Mouse (Mus musculus) forebrain, embryonic 12.5 days (tissue): ENCODE results near the gene Olig2. TPM values are rescaled to one million over a fixed set of nuclear protein-coding genes. Genes with fewer than 3 reads are reported as not detected.
A peak's percentile ranks its signal among the peaks of the same experiment; 100 is the strongest.
"Not testable (repeated sequence)": the region's sequence is repeated elsewhere in the genome, so short reads cannot be mapped to it uniquely, and the experiment has no call there.

Source experiments
- ATAC-seq: fragments of 200-750 bp; cut with Nextera tagmentation; 2 replicates; pipeline ENCODE4 v1.8.0; 2017; ENCODE audit warnings: moderate TSS enrichment; ENCODE audit not compliant: low FRiP score
- H3K27ac ChIP-seq: fragments of 300-500 bp; sonication (generic); 2 replicates; pipeline ENCODE4 v1.5.1; 2016; ENCODE audit warnings: mild to moderate bottlenecking
- H3K27me3 ChIP-seq: fragments of 300-500 bp; sonication (generic); 2 replicates; pipeline ENCODE4 v1.6.1; 2016; ENCODE audit warnings: mild to moderate bottlenecking
- H3K36me3 ChIP-seq: fragments of 300-500 bp; sonication (generic); replicated peaks from 2 replicates; pipeline ENCODE4 v1.6.1; 2016; ENCODE audit warnings: mild to moderate bottlenecking
- H3K4me1 ChIP-seq: fragments of 300-500 bp; sonication (generic); 2 replicates; pipeline ENCODE4 v1.6.1; 2016
- H3K4me2 ChIP-seq: fragments of 300-500 bp; sonication (generic); 2 replicates; pipeline ENCODE4 v1.6.1; 2016; ENCODE audit warnings: mild to moderate bottlenecking, moderate library complexity
- H3K4me3 ChIP-seq: fragments of 300-500 bp; sonication (generic); replicated peaks from 2 replicates; pipeline ENCODE4 v1.5.1; 2016; ENCODE audit warnings: mild to moderate bottlenecking
- H3K9ac ChIP-seq: fragments of 300-500 bp; sonication (generic); 2 replicates; pipeline ENCODE4 v1.6.1; 2016; ENCODE audit warnings: mild to moderate bottlenecking
- H3K9me3 ChIP-seq: fragments of 300-500 bp; sonication (generic); 2 replicates; pipeline ENCODE4 v1.6.1; 2016
- WGBS: fragments of 180-500 bp; shearing (Covaris S2); methylation state at CpG from one replicate; pipeline ENCODE4 v1.1.7; 2016; 5-methylcytosine and 5-hydroxymethylcytosine counted together
- polyA plus RNA-seq: library from polyadenylated mRNA; unstranded; fragments of >200 nt; fragmentation: Nextera tagmentation; extraction: Ambion mirVana; gene quantifications from 2 replicates; pipeline ENCODE4 v1.2.1, GENCODE M21; 2016

Olig2 gene
- polyA plus RNA-seq, 1 experiment from 2014 or later, result 20.8 TPM

GRCm38 (mm10) chr16:91228238-91229071 lies 3.2 kb downstream of the Olig2 start:
- peak overlapping the region; percentile 74 for H3K9ac ChIP-seq
- H3K27me3 ChIP-seq, result peaks cover 97% of the 10 kb centered on the region
- peak overlapping the region; percentile 65 for H3K4me2 ChIP-seq
- no peak for ATAC-seq
- H3K4me3 ChIP-seq, result peak overlapping the region; percentile 58
- H3K27ac ChIP-seq, result no peak overlapping the region
- H3K4me1 ChIP-seq, result peaks cover 63% of the 10 kb centered on the region
- H3K36me3 ChIP-seq, result 0 out of 2 replicates have a peak, but pooled peaks cover 7% of the 10 kb centered on the region
- 1% methylated on average over 30 of the region's 30 CpGs for WGBS
- H3K9me3 ChIP-seq, result no peaks in the 10 kb centered on the region

- Histone ChIP-seq H3K4me1 (peaks cover 58% of the 10 kb centered on the region), H3K36me3 (0 out of 2 replicates have a peak, but pooled peaks cover 7% of the 10 kb centered on the region), H3K9me3 (no peaks in the 10 kb centered on the region), H3K9ac (peak overlapping the region; percentile 74), H3K27ac (no peak overlapping the region), H3K4me3 (peak overlapping the region; percentile 58), H3K4me2 (peak overlapping the region; percentile 65), H3K27me3 (peaks cover 97% of the 10 kb centered on the region)
- no peak for ATAC-seq
- 2% methylated on average over 10 of the region's 10 CpGs for WGBS
Measured at GRCm38 (mm10) chr16:91229072-91229348, 3.8 kb downstream of the Olig2 start.

DNA sequence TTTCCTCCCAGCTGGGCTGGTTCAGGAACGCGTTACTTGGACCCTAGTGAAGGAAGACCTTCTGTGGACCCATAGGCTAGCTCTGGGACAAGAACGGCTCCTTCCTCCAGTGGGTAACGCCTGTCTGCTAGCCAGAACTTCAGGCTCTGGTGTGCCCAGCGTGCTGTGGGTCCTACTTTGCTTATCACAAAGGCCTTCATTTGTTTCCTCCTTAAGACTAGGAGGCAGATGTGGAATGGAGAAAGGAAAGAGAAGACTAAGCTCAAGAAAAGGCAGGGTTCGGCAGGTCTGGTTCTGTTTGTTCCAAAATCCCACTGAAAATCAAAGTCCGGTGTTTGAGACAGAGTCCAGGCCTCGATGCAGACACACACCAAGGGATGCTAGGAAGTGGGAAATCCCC lies 4.4 kb downstream of the Olig2 start:
- Histone ChIP-seq H3K36me3 (0 out of 2 replicates have a peak, but pooled peaks cover 7% of the 10 kb centered on the region), H3K27me3 (peaks cover 97% of the 10 kb centered on the region), H3K9me3 (no peaks in the 10 kb centered on the region), H3K4me1 (peaks cover 56% of the 10 kb centered on the region), H3K9ac (peak overlapping the region; percentile 74; the same call in 1 of the 2 replicates), H3K27ac (no peak overlapping the region), H3K4me2 (peak overlapping the region; percentile 65), H3K4me3 (peak overlapping the region; percentile 58)
- 12% methylated on average over 8 of the region's 8 CpGs for WGBS
- ATAC-seq, result no peak

- no peak overlapping the region for H3K27ac ChIP-seq
- 0 out of 2 replicates have a peak, but pooled peaks cover 4% of the 10 kb centered on the region for H3K36me3 ChIP-seq
- 3% methylated on average over 26 of the region's 26 CpGs for WGBS
- peak; percentile 66 for ATAC-seq
- no peak overlapping the region for H3K9ac ChIP-seq
- H3K4me1 ChIP-seq, result peaks cover 36% of the 10 kb centered on the region
- H3K4me3 ChIP-seq, result peak overlapping the region; percentile 4; the same call in 1 of the 2 replicates
- peaks cover 97% of the 10 kb centered on the region for H3K27me3 ChIP-seq
- H3K9me3 ChIP-seq, result no peaks in the 10 kb centered on the region
- H3K4me2 ChIP-seq, result peak overlapping the region; percentile 30
Measured at GRCm38 (mm10) chr16:91231781-91232469, 6.7 kb downstream of the Olig2 start.

- Histone ChIP-seq H3K9ac (no peak overlapping the region), H3K27me3 (peaks cover 97% of the 10 kb centered on the region), H3K4me3 (peak overlapping the region; percentile 4; the same call in 1 of the 2 replicates), H3K4me1 (peaks cover 31% of the 10 kb centered on the region), H3K27ac (no peak overlapping the region), H3K36me3 (no peaks in the 10 kb centered on the region), H3K4me2 (peak overlapping the region; percentile 30), H3K9me3 (no peaks in the 10 kb centered on the region)
- 2% methylated on average over 25 of the region's 25 CpGs for WGBS
- no peak for ATAC-seq
Measured at GRCm38 (mm10) chr16:91232470-91233240, 7.4 kb downstream of the Olig2 start.

DNA sequence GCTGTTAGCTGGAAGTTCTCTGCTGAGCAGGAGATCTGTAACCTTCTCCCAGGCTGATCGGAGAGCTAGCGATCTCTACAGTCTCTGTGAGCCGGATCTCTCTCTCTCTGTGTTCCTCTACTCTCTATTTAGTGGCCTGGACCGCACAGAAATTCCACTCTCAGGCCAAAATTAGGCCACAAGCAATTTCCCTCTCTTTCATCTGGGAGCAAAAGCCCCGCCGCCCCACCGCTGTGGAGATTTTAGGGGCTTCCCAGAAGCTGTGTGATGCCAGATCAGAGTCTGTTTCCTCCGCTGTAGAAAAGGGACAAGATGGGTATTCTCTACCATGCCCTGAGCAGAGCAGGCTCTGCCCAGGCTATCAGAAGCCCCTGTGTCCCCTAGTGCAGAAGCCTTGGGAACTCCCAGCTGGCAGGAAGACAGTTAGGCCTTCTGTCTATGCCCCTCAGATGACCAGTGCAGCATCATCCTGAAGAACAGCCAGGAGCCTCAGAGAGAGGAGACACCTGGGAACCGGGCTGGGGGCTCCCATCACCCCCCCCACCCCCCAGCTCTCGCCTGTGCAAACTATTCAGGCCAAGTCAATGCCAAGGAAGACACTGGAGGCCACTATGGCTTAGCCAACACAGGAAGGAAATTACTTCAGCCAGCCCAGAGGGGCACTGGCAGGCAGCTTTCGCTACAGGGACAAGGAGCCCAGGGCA lies 8.1 kb downstream of the Olig2 start:
- Histone ChIP-seq H3K4me1 (peaks cover 31% of the 10 kb centered on the region), H3K4me2 (no peak overlapping the region), H3K9ac (no peak overlapping the region), H3K4me3 (no peak overlapping the region), H3K27ac (no peak overlapping the region), H3K9me3 (no peaks in the 10 kb centered on the region), H3K36me3 (no peaks in the 10 kb centered on the region), H3K27me3 (peaks cover 97% of the 10 kb centered on the region)
- no peak for ATAC-seq
- whole genome bisulfite sequencing, result 18% methylated on average over 11 of the region's 11 CpGs

DNA sequence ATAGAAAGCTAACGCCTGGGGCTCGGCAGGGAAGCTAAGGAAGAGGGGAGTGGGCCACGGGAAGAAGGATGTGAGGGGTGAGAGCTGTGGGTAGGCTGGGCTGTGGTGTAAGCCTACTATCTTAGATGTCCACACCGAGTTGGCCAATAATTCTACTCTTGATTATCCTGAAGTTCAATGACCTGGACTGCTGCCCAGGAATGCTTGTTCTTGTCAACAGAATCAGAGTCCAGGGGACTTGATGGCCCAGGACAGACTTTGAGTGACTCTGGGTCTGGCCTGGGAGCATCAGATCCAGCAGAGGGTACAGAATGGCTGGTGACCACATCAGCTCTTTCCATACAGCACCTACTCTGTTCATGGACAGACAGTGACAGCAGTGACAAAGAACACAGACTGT lies 13.8 kb downstream of the Olig2 start:
- Histone ChIP-seq H3K4me3 (no peak overlapping the region), H3K4me1 (no peaks in the 10 kb centered on the region), H3K4me2 (no peak overlapping the region), H3K9ac (no peak overlapping the region), H3K27ac (no peak overlapping the region), H3K36me3 (no peaks in the 10 kb centered on the region), H3K9me3 (no peaks in the 10 kb centered on the region), H3K27me3 (peaks cover 86% of the 10 kb centered on the region)
- 75% methylated on average over 4 of the region's 4 CpGs for WGBS
- ATAC-seq, result no peak

GRCm38 (mm10) chr16:91246292-91246691 lies 21.0 kb downstream of the Olig2 start:
- H3K27ac ChIP-seq, result no peak overlapping the region
- no peaks in the 10 kb centered on the region for H3K9me3 ChIP-seq
- peak; percentile 60; the same call in 1 of the 2 replicates for ATAC-seq
- no peaks in the 10 kb centered on the region for H3K36me3 ChIP-seq
- peaks cover 52% of the 10 kb centered on the region for H3K27me3 ChIP-seq
- 34% methylated on average over 9 of the region's 9 CpGs for WGBS
- H3K9ac ChIP-seq, result no peak overlapping the region
- no peak overlapping the region for H3K4me3 ChIP-seq
- H3K4me1 ChIP-seq, result peaks cover 5% of the 10 kb centered on the region
- no peak overlapping the region for H3K4me2 ChIP-seq

- 13% methylated on average over 22 of the region's 28 CpGs for WGBS
- H3K4me1 ChIP-seq, H3K27ac ChIP-seq, H3K36me3 ChIP-seq, H3K4me3 ChIP-seq, H3K9ac ChIP-seq, ATAC-seq, H3K9me3 ChIP-seq: not testable (repeated sequence)
- Histone ChIP-seq H3K27me3 (peaks cover 50% of the 10 kb centered on the region), H3K4me2 (peak overlapping the region; percentile 15; the same call in 1 of the 2 replicates)
Measured at GRCm38 (mm10) chr16:91255419-91256164, 30.3 kb downstream of the Olig2 start.

DNA sequence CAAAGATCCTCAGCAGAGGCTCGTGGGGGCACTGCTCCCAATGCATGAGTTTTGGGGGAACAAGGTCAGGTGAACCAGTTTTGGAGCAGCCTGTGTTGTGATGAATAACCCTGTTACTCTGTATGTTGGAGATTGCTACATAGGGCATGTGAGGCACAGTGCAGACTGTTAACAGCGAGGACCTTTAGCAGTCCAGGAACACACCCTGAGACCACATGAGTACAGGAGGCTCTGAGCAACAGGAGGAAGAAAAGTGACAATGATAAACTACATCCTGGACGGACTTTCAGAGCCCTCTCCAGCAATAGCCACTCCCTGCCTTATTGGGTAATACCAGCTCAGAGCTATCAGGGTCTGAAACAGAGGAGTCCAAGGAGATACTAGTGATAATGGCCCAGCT lies 33.7 kb downstream of the Olig2 start:
- H3K36me3 ChIP-seq, result no peaks in the 10 kb centered on the region
- ATAC-seq, result no peak
- peaks cover 14% of the 10 kb centered on the region for H3K4me1 ChIP-seq
- no peaks in the 10 kb centered on the region for H3K9me3 ChIP-seq
- H3K4me3 ChIP-seq, result no peak overlapping the region
- no peak overlapping the region for H3K4me2 ChIP-seq
- 64% methylated on average over 3 of the region's 3 CpGs for WGBS
- H3K27me3 ChIP-seq, result peaks cover 82% of the 10 kb centered on the region
- H3K27ac ChIP-seq, result no peak overlapping the region
- no peak overlapping the region for H3K9ac ChIP-seq

DNA sequence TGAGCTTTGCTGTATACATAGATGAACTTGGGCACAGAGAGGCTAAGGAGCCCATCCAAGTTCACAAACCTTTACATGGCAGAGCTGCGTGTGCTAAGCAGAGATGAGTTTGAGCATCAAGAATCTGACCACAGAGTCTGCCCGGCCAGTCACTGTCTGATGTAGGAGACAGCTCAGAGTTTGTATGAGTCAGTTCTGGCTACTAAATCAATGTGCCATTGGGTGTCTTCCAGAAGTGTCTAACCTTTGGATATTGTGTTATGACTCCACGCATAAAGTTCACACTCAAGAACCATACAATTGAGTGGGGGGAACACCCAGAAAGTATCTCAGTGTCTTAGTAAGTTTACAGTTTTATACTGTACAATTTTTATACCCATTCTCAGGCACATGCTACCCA lies 35.6 kb downstream of the Olig2 start:
- 94% methylated on average over 3 of the region's 3 CpGs for WGBS

More for the DNA sequence above, 35.6 kb downstream of the Olig2 start:
- Histone ChIP-seq H3K27me3 (peaks cover 98% of the 10 kb centered on the region), H3K27ac (no peak overlapping the region), H3K4me2 (no peak overlapping the region), H3K9ac (no peak overlapping the region), H3K36me3 (no peaks in the 10 kb centered on the region), H3K4me1 (peaks cover 11% of the 10 kb centered on the region), H3K9me3 (no peaks in the 10 kb centered on the region), H3K4me3 (no peak overlapping the region)
- no peak for ATAC-seq
